Mouse (Mus musculus) retina, postnatal 1 day (tissue): Measurements from ENCODE around the gene Rbm19.
A peak's percentile ranks its signal among the peaks of the same experiment; 100 is the strongest.

Experiments used
- DNase-seq: peaks from one replicate; pipeline ENCODE4 v3.0.0-alpha.2; 2012

Rbm19 gene

GRCm38 (mm10) chr5:120135823-120136222, 19.6 kb downstream of the Rbm19 start:
- no peak for DNase-seq

- no peak for DNase-seq
Observed at GRCm38 (mm10) chr5:120136236-120136675, 20.0 kb downstream of the Rbm19 start.

- DNase-seq = no peak
Observed at GRCm38 (mm10) chr5:120137038-120137437, 20.8 kb downstream of the Rbm19 start.

GRCm38 (mm10) chr5:120137846-120138245, 21.6 kb downstream of the Rbm19 start:
- no peak for DNase-seq

- DNase-seq = no peak
Observed at GRCm38 (mm10) chr5:120138406-120138805, 22.1 kb downstream of the Rbm19 start.

- DNase-seq = peak; percentile 23
Observed at GRCm38 (mm10) chr5:120139224-120139623, 23.0 kb downstream of the Rbm19 start.

- DNase-seq = no peak
Observed at GRCm38 (mm10) chr5:120143941-120144340, 27.7 kb downstream of the Rbm19 start.

GRCm38 (mm10) chr5:120145371-120146050, 29.2 kb downstream of the Rbm19 start:
- DNase-seq = no peak

- peak; percentile 84 for DNase-seq
Observed at GRCm38 (mm10) chr5:120146051-120146385, 29.8 kb downstream of the Rbm19 start.

- no peak for DNase-seq
Observed at GRCm38 (mm10) chr5:120146909-120147308, 30.6 kb downstream of the Rbm19 start.

- no peak for DNase-seq
Observed at GRCm38 (mm10) chr5:120148246-120148645, 32.0 kb downstream of the Rbm19 start.

GRCm38 (mm10) chr5:120151145-120151544, 34.9 kb downstream of the Rbm19 start:
- no peak for DNase-seq

- DNase-seq = no peak
Observed at GRCm38 (mm10) chr5:120153140-120153539, 36.9 kb downstream of the Rbm19 start.

GRCm38 (mm10) chr5:120155672-120156071, 39.4 kb downstream of the Rbm19 start:
- DNase-seq = no peak

GRCm38 (mm10) chr5:120156166-120156909, 40.1 kb downstream of the Rbm19 start:
- DNase-seq = no peak

GRCm38 (mm10) chr5:120157115-120157514, 40.9 kb downstream of the Rbm19 start:
- no peak for DNase-seq

- DNase-seq = no peak
Observed at GRCm38 (mm10) chr5:120158476-120158875, 42.2 kb downstream of the Rbm19 start.

- DNase-seq = no peak
Observed at GRCm38 (mm10) chr5:120160923-120161658, 44.8 kb downstream of the Rbm19 start.

- no peak for DNase-seq
Observed at GRCm38 (mm10) chr5:120162689-120163088, 46.4 kb downstream of the Rbm19 start.

GRCm38 (mm10) chr5:120163428-120163827, 47.2 kb downstream of the Rbm19 start:
- no peak for DNase-seq

- DNase-seq = no peak
Observed at GRCm38 (mm10) chr5:120164450-120164849, 48.2 kb downstream of the Rbm19 start.

GRCm38 (mm10) chr5:120165061-120165942, 49.0 kb downstream of the Rbm19 start:
- no peak for DNase-seq
